Mouse (Mus musculus) inflammation-experienced regulatory T-cells (primary cell): Measurements from ENCODE around the gene Kcng4. TPM values are rescaled to one million over a fixed set of nuclear protein-coding genes. Genes with fewer than 3 reads are reported as not detected.

Source experiments
- polyA plus RNA-seq, 2 experiments: library from polyadenylated mRNA; unstranded; fragments of 100-300 nt; shearing (Covaris generic); gene quantifications; one replicate each; pipeline ENCODE4 v1.2.1; 2017

Kcng4 gene
- polyA plus RNA-seq: 1 to 10 TPM in 1 of 2 experiments, not detected in 1; 1.1 TPM

GRCm38 (mm10) chr8:119635378-119635777, at the start of gene Kcng4:
Gene Kcng4, minus strand, starts transcription at chr8:119635680.

GRCm38 (mm10) chr8:119666219-119666951, 30.9 kb upstream of the Kcng4 start, which contains the start of gene Wfdc1:
Gene Wfdc1, plus strand, starts transcription at chr8:119666365.

GRCm38 (mm10) chr8:119612471-119612870, 23.0 kb downstream of the Kcng4 start, which contains the start of gene Adad2:
Gene Adad2, plus strand, starts transcription at chr8:119612747.

GRCm38 (mm10) chr8:119604996-119605395, 30.5 kb downstream of the Kcng4 start, which contains the start of gene Taf1c:
Gene Taf1c, minus strand, starts transcription at chr8:119605222.

GRCm38 (mm10) chr8:119574437-119575365, 60.8 kb downstream of the Kcng4 start, which contains the start of the genes Hsdl1 and Dnaaf1:
Gene Hsdl1, minus strand, starts transcription at chr8:119575183.
Gene Dnaaf1, plus strand, starts transcription at chr8:119575235.

Other genes with a start within 250 kb of the Kcng4 start
- gene Mlycd, start 240.8 kb downstream of the Kcng4 start, polyA plus RNA-seq: 10 to 100 TPM; 34.2 to 34.3 TPM
- 10 to 100 TPM; 14.3 to 19.4 TPM for gene Osgin1, start 201.6 kb downstream of the Kcng4 start, polyA plus RNA-seq
- gene Necab2, start 189.0 kb downstream of the Kcng4 start, polyA plus RNA-seq: under 1 TPM in 1 of 2 experiments, not detected in 1; 0.23 TPM
- gene Slc38a8, start 134.0 kb downstream of the Kcng4 start, polyA plus RNA-seq: under 1 TPM in 1 of 2 experiments, not detected in 1; 0.54 TPM
- gene Mbtps1, start 76.9 kb downstream of the Kcng4 start, polyA plus RNA-seq: 10 to 100 TPM; 78.1 to 93.0 TPM
- gene Hsdl1, start 60.5 kb downstream of the Kcng4 start, polyA plus RNA-seq: 100 to 1,000 TPM in 1 of 2 experiments, 10 to 100 TPM in 1; 81.4 to 119 TPM
- not detected for gene Dnaaf1, start 60.4 kb downstream of the Kcng4 start, polyA plus RNA-seq
- gene Taf1c, start 30.5 kb downstream of the Kcng4 start, polyA plus RNA-seq: 10 to 100 TPM; 25.8 to 37.0 TPM
- gene Adad2, start 22.9 kb downstream of the Kcng4 start, polyA plus RNA-seq: under 1 TPM in 1 of 2 experiments, not detected in 1; 0.87 TPM
- gene Wfdc1, start 30.7 kb upstream of the Kcng4 start, polyA plus RNA-seq: not detected
- gene Atp2c2, start 64.3 kb upstream of the Kcng4 start, polyA plus RNA-seq: under 1 TPM; 0.10 to 0.16 TPM
- gene Tldc1, start 142.7 kb upstream of the Kcng4 start, polyA plus RNA-seq: 10 to 100 TPM in 1 of 2 experiments, 1 to 10 TPM in 1; 8.6 to 10.9 TPM
- 100 to 1,000 TPM; 339 to 362 TPM for gene Cotl1, start 204.9 kb upstream of the Kcng4 start, polyA plus RNA-seq
- 10 to 100 TPM; 22.8 to 27.4 TPM for gene Klhl36, start 226.6 kb upstream of the Kcng4 start, polyA plus RNA-seq